Mouse (Mus musculus): ENCODE data around the gene Tead4. TPM values are rescaled to one million over a fixed set of nuclear protein-coding genes. Genes with fewer than 3 reads are reported as not detected.
"Not testable (repeated sequence)": the region's sequence is repeated elsewhere in the genome, so short reads cannot be mapped to it uniquely, and the experiment has no call there.

Tead4 gene
- 1.8 and 2.0 TPM in 2 replicates for polyA plus RNA-seq (2012; rRNA removed)

DNA sequence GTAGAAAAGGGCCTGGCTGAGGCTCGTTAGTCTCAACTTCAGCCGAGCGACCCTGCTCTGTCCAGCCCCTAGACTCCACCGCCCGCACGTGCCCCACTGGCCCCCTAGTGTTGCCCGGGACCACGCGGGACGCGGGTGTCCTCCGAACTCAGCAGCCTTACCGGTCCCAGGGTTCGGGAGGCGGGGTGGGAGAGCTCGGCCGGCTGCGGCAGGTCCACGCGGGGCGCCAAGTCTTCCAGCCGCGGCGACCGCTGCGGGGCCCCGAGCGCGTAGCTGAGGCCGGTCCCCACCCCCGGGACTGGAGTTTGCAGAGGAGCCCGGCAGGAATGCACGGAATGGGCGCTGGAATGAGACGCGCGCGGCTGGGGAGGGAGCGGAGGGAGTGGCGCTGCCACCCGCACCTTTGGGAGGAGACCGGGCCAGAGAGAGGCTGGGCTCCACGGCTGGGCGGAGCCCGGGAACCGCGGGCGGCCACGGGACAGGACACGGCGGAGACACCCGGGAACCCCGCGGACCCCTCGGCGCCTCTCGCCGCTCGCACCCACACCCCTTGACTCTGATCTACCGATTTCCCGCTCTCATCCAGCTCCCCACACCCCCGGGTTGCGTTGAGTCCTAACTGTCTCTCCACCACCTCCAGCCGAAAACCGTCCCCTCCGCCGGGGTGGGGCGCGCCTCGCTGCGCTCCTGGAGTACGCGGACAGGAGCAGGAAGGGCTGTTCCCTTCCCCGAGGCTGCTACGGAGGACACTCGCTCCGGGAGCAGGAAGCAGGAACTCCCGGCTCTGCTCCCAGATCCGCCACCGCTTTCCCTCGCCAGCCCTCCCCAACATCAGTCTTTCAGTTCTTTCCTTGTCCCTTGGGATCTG lies at the start of gene Tead4:
Tead4 (minus strand) TSS at position 690 of the 868 bp plus-strand sequence.
- no peak for DNase-seq (ENCODE audit: low read depth)

DNA sequence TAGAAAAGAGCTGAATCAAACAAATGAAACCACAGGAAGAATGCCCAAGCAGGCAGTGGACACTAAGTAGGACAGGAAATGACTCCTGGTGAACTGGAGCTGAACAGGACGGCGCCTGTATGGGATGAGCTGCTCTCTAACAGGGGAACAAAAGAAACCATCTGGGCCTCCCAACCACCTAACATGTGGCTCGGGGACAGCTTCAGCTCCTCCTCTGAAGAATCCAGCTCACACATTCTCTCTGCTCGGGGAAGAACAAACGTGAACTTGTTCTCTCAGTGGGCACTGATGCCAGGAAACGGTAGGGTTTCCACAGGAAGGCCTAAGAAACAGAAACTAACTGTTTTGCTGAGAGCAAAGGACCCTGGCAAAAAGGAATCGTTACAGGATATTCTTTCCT lies 49.1 kb upstream of the Tead4 start:
- no peak for DNase-seq (ENCODE audit: low read depth)

DNA sequence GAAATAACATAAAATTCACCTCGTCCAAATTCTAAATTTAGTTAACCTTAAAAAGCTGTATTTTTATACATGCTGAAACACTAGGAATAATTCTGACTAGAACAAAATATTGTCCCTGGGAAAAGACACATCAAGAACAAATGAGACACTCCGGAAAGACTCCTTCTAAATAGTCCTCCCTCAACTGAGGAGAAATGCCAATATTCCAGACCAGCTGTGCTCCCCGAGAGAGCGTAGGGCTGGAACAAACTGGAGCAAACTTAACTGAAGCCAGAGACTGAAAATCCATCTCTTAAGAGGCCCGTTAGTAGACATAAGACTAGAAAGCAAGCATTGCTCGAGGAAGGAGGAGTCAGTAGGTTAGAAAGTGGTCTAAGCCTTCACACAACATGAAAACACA lies 46.2 kb upstream of the Tead4 start:
- DNase-seq (ENCODE audit: low read depth) = no peak

DNA sequence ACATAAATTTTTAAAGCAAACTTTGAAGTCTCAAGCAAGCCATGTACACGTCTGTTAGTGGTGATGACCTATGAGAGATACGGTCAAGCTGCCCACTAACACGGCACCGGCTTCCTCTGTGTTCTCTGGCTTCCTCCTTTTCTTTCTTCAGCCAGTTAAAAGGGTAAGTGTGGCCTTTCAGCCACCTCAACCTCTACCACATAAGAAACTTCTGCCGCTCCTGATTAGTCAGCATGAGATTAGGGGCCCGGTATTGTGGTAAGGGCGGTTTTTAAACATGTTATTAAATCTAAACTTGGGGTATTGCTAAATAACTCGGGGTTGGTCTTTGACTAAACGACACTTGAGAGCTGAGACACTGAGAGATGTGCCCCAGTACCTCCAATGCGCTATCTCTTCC lies 45.0 kb upstream of the Tead4 start:
- DNase-seq (ENCODE audit: low read depth) = no peak

DNA sequence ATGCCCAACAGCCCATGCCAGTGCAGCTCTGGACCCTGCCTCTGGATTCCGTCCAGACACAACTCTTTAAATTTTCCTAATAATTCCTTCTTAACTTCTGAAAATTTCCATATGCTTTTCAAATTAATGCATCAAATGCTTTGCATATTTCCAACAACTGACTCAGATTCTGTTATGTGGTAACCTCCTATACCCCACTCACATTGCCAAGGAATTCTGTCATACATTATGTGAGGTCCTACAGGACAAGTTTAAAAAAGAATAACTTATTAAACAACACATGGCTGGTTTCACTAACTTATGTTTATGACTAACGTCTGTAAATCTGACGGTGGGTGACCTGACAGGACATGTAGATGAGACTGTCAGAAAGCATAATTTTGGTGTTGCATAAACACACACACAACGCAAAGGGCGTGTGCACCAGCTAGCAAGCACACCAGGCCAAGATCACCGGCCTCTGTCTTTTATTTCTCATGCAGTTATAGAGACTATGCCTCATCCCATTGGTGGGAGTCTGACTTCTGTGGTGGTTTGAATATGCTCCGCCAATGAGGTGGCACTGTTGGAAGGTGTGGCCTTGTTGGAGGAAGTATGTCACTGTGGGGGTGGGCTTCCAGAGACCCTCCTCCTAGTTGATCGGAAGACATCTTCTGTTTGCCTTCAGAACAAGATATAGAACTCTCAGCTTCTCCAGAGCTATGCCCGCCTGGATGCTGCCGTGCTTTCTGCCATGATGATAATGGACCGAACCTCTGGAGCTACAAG lies 41.5 kb upstream of the Tead4 start:
- no peak for DNase-seq (ENCODE audit: low read depth)

DNA sequence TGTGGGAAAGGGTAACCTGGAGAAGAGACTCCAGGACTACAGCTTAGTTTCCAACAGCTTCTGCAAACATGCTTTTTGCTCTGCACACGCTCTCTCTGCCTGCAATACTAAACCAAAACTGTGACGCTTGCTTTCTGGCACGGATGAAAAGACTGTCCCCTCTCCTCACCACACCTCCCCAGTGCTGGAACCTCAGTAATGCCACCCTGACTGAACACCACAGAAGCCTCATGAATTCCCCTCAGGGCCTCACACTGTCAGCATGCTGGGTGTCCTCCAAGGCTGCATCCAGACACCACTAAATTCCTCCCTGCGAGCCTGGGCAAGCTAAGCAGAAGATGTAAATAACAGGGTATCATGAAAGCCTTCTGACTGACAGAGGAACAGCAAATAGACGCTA lies 38.3 kb upstream of the Tead4 start:
- DNase-seq (ENCODE audit: low read depth) = no peak

DNA sequence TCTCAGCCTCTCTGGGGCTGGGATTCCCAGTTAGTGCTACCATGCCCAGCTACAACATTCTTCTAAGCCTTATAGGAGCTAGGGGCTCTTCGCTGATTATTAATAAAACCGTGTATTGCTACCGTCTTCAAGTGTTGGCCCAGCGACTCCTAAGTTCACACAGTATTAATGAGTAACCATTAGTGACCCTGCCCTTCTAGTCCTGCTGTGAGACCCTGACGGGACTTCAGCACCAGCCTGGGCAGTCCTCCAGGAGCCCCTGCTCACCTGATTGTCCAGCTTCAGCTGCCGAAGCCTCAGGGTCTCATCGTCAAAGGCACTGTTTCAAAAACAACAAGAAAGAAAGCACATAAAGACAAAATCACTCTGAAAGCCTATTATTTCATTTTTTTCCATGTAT lies 36.8 kb upstream of the Tead4 start:
- DNase-seq (ENCODE audit: low read depth) = no peak

DNA sequence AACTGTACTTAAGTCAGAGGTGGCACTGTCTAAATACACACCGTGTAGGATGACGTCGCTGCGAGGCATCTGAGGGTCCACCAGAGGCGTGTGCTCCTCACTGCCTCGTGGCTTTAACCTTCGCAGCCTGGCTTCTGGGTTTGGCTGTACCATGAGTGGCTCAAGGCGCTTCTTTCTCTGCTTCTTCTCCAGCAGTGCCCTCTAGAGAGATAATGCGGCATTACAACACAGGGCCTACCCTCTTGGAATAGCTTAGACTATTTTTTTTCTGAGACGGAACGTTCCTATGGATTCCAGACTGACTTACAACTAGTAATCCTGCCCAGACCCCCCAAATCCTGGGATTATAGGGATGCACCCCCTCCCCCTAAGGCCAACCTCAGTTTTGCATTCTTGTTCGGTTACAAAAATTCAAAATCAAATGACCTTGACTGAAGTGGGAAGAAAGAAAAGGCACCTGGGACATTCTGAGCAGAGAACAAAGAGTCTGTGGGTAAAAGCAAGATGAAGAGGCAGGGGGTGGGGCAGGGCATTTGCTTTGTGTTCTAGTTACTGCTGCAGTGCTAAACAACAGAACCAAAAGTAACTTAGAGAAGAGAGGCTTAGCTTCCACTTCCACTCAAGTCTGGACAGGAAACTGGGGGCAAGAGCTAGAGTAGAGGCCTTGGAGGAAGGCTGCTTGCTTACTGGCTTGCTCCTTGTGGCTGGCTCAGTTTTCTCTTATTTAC lies 33.9 kb upstream of the Tead4 start:
- DNase-seq (ENCODE audit: low read depth) = no peak

DNA sequence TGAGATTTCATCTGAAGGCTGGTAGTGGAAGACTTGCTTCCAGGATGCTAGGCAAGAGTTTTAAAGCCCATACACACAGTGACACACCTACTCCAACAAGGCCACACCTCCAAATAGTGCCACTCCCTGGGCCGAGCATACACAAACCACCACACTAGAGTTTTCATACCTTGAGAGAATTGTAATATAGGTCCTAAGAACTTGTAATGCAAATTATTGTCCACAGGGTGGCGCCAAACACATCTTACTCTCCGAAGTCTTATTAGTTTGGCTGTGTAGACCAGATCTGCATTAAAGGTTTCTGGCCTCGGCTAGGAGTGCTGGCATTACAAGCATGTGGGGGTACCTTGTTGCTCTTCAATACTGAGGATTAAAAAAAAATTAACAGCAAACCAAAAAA lies 17.7 kb upstream of the Tead4 start:
- DNase-seq (ENCODE audit: low read depth) = no peak

DNA sequence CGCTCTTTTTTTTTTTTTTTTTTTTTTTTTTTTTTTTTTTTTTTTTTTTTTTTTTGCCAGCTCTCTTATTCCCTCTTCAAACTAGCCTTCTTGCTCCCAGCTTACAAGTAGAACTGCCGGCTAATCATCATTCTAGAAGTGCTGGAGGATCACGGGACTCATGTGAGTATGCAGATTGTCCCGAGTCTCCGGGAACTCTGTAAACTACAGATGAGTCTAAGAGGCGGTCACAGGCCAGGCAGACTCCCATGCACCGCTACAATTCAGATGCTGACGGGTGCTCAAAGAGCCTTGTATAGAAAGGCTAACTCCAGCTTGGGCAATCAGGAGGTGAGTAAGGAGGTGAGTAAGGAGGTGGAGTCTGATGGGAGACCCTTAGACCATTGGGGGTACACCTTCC lies 15.0 kb upstream of the Tead4 start:
- no peak for DNase-seq (ENCODE audit: low read depth)

DNA sequence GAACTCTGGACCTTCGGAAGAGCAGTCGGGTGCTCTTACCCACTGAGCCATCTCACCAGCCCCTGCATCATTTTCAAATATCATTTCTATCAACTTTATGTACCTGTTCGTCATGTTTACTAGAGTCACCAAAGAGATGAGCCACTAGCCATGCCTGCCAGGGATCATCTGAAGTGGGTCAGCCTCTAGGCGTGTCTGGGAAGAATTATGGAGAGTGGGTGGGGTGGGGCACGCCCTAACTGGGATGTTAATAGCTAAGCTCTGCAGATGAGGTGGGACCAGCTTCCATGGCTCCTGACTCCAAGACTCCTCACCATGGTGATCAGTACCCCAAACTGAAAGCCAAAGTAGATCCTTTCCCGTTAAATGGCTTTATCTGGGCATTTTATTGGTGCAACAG lies 14.2 kb upstream of the Tead4 start:
- DNase-seq (ENCODE audit: low read depth) = no peak

DNA sequence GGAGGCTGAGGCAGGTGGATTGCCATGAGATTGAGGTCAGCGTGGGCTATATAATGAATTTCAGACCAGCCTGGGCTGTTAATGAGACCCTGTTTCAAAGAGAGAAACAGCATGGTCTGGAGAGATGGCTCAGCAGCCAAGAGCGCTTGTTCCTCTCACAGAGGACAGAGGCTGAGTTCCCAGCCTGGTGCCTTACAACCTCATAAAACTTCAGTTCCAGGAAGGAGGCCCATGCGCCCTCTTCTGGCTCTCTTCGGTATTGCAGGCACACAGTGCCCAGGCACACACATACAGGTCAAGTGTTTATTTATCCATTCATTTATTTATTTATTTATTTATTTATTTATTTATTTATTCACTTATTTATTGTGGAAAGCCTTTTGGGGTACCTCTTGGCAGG lies 7.7 kb upstream of the Tead4 start:
- no peak for DNase-seq (ENCODE audit: low read depth)

DNA sequence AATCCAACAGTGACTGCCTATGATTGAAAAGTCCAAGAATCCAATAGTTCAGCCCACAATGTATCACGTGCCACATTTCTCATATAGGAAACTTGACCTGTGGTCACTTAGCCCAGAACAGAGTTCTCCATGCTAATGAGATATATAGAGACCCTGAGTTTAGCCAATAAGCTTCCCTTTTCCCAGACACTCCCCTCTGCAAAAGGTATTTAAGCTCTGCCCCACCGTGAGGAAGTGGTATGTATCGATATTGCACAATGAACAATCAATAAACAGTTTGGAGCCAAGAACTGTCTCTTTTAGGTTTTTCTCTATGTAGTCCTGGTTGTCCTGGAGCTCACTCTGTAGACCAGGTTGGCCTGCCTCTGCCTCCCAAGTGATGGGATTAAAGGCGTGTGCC lies 4.2 kb upstream of the Tead4 start:
- DNase-seq (ENCODE audit: low read depth) = no peak

DNA sequence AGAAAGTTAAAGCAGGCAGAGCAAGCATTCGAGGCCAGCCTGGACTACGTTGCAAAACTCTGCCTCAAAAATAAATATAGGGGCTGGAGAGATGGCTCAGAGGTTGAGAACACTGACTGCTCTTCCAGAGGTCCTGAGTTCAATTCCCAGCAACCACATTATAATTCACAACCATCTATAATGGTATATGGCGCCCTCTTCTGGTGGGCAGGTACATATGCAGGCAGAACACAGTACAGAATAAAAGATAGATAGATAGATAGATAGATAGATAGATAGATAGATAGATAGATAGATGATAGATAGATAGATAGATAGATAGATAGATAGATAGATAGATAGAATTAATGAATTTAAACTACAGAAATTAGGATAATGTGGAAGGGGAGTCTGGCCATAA lies 2.0 kb upstream of the Tead4 start:
- not testable (repeated sequence) for DNase-seq (ENCODE audit: low read depth)

DNA sequence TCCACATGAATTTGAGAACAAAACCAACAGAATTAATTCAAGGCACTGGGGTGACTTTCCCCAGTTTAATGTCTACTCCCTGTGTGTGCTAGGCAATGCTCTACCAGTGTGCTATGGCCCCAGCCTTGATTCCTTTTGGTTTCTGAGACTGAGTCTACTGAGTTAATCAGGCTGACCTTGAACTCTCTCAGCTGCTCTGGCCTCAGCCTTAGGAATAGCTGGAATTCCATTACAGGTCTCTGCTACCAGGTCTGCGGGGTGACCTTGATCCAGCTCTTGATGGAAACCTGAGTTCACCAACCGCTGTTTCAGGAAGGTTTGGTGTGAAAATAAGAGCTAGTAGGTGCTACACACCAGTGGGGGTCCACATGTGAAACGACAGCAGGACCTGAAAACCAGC lies 1.3 kb upstream of the Tead4 start:
- DNase-seq (ENCODE audit: low read depth) = no peak

DNA sequence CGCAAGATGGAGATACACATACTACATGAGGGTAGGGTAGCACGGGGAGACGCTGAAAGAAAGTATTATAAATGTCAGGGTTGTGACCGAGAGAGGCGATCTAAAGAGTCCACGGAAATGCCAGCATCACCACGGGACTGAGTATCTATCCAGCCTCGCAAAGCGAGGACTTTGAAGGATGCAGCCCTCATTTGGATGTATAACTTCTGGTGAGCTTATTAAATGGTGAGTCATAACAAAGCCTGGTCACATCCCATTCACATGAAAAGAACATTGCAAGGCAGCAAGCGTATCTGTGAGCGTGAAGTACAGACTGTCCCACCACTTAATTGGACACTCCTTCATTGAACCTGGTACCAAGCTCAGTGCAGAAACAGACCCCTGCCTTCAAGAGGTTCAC lies 835 bp upstream of the Tead4 start:
- no peak for DNase-seq (ENCODE audit: low read depth)

DNA sequence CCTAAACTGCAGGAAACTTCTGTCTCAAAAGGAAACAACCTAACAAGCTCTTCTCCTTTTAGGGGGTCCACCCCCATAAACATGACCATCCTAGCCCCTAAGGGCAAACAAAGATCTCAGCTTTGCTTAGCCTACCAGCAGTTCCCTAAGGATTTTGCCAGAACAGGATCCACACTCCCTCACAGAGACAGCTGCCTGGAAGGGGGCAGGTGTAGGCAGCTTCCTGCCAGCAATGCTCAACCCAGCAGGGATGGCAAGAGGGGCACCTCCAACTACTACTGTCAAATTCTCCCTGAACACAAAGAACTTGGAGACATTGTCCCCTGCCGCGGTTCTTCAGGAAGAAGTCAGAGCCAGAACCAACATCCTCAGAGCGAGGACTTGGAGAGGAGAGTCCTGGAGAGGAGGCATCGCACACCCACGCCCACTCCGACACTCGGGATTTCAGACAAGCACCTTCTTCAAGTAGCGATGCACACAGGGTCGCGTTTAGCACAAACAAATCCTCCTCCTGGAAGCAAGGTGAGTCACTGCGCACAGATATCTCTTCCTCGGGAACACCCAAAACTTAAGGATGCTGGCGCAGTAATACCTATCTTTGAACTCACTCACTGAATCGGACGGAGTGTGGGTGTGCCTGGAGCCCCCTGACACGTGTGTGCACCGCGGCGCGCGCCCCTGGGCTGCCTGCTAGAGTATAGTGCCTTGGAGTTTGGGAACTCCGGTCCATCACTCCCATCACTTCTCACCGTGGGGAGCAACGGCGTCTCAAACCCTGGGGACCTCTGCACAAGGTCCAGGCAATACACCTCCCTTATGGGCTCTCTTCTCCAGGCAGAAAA lies 1.1 kb downstream of the Tead4 start:
- no peak for DNase-seq (ENCODE audit: low read depth)

DNA sequence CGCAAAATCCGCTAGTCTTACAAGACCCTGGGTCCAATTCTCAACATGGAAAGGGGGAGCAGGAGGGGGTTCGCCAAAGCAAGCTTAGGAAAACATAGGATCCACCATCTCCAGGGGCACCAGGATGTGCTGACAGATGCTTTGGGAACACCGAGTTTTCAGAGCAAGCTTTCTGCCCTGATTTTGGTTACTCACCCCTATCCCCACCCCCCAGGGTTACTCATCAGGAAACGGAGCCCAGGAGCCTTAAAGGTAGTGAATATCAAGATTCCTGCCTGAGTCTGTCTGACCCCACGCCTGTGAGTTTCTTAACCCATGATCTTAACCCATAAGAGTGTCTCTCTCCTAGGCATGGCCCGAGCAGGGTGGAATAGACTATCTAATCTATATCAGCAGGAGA lies 2.4 kb downstream of the Tead4 start:
- DNase-seq (ENCODE audit: low read depth) = no peak

DNA sequence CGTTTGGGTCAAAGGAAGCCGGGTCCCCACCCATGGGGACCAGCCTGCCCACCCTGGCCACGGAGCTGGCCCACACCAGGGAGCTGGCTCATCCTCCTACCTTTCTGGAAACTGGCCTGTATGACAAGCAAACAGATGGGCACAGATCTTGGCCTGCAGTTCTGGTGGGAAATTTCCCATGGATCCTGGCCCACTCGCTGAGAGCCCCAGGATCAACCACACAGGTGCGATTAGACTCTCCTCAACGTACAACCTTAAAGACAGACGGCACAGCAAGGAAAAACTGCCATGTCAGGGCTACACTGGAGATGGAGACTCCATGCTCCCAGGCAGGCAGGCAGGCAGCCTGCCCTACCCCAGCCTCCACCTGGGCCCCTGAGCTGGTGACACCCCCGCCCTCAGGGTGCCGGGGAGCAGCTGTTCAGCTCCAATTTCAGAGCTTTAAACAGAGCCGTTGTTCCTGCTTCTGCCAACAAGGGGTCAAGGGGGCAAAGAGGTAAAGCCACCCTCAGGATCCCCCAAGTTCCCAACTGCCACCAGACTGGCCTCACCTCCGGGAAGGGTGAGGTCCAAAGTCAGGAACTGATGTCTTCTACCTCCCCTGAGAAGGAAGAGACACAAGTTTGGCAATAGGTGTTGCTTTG lies 3.8 kb downstream of the Tead4 start:
- no peak for DNase-seq (ENCODE audit: low read depth)

DNA sequence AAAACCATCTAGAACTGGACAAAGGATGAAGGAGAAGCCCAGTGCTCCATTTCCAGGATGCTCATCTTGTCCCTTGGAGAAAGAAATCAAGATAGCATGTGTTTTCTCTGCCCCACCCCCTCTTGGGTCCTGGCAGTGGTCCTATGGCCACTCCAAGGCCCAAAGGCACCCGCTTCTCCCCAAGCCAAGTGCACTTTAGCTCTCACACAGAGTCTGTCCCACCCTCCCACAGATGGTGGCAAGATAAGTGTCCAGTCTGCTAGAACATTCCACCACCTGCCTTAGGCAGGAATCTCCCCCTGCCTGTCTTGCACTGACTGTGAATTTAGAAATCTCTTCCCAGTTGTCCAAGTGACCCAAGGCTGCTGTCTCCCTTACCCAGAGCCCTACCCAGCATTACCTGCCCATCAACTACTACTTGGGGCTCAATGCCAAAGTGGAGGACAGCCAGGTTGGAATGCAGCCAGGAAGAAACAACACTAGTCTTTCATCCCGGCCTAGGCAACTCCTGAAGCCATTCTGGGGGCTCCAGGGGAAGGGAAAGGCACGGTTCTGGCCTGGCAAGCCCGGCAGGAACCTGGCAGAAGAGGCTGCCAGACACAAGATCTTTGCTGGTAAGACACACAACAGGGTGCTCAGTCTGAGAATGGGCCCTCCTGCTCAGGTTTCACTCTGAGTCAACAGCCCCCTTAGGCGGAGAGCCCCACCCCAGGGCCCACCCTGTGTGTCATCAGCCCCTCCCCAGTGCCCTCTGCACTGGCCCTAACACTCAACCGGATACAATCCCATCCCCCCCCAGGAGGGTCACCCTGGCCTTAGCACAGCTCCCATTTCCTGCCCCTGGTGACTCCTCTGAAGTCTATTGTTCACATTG lies 4.5 kb downstream of the Tead4 start:
- peak; percentile 99 for DNase-seq (ENCODE audit: low read depth)

All from gonadal fat pad, adult 2 months (tissue).